Mouse (Mus musculus) thymus, adult 2 months (tissue): ENCODE data around the gene Mrpl52.

Experiments
- CTCF ChIP-seq: fragments of 200-500 bp; IDR thresholded peaks from 2 replicates; pipeline ENCODE4 v1.5.1; 2012; ENCODE audit warnings: mild to moderate bottlenecking, control low read depth, low read length, moderate library complexity, borderline replicate concordance; ENCODE audit not compliant: control insufficient read depth, poor library complexity, insufficient read depth; ENCODE audit errors: extremely low read depth
- POLR2A ChIP-seq: fragments of 200-500 bp; IDR thresholded peaks from 2 replicates; pipeline ENCODE4 v1.6.1; 2012; ENCODE audit warnings: mild to moderate bottlenecking, low read length, control low read depth, moderate library complexity; ENCODE audit not compliant: control insufficient read depth, poor library complexity, insufficient read depth; ENCODE audit errors: extremely low read depth

DNA sequence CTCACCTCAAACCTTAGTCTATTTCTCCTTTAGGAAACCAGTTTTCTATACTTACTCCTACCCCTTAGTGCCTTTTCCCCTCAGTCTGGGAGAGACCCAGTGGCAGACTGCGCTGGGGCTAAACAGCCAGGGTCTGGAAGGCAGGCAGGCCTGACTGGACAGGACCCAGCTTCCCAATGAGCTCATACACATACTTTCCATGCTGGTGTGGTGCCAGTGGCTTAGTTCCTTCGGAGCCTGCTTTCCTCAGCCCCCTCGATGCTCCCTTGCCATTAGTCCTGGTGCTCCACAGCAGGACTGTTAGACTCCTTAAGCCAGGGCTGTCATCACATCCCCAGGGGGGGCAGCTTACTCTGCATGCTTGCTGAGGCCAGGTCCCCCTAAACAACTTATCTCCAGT, 18.8 kb downstream of the Mrpl52 start:
- TF ChIP-seq CTCF (no peak), POLR2A (no peak)
